Mouse (Mus musculus): ENCODE measurements at regions not wholly inside any gene's neighbourhood (a gene's known extent, or its start where the extent isn't known, plus 50 kb on each side); places are given as distances from the start of the nearest gene placed in this dataset.

- TF ChIP-seq CTCF (IDR thresholded peaks at IDR 0.05; ENCODE audit: low read depth) (no peak), EP300 (optimal IDR thresholded peaks at IDR 0.05) (no peak)
Measured at GRCm38 (mm10) chr1:186407656-186408055, 290.5 kb upstream of the Lyplal1 start.
